Mouse (Mus musculus): ENCODE results near the gene Epor. TPM values are rescaled to one million over a fixed set of nuclear protein-coding genes. Genes with fewer than 3 reads are reported as not detected.

Gene Epor
- polyA plus RNA-seq, 1 experiment from 2014 or later = 6.3 TPM

DNA sequence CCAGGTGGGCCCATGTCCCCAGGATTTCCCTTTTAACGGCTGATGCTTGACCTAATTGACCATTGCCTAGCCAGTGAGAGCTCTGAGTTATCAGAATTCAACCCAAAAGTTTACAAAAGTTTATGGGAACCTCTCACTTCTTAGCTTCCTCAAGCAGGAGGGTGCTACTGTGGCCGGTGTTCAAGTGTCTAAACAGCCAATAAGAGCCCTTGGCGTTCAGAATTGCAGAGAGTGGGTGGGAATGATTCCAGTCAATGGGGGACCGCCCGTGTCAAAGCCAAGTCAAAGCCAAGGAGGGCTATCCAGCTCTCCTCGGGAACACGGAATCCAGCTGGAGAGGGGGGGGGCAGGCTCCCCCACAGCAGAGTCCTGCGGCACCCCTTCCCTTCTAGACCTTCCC is 15.2 kb downstream of the Epor start:
- Histone ChIP-seq H3K9me3 (no peaks in the 10 kb centered on the region), H3K4me3 (no peak overlapping the region), H3K4me2 (replicated peaks) (no peak overlapping the region), H3K27ac (no peak overlapping the region), H3K4me1 (peaks cover 4% of the 10 kb centered on the region), H3K36me3 (no peaks in the 10 kb centered on the region), H3K27me3 (peaks cover 45% of the 10 kb centered on the region), H3K9ac (no peak overlapping the region)
- WGBS = 55% methylated on average over 8 of the region's 8 CpGs
- ATAC-seq (ENCODE audit: low FRiP score, low read depth) = no peak

DNA sequence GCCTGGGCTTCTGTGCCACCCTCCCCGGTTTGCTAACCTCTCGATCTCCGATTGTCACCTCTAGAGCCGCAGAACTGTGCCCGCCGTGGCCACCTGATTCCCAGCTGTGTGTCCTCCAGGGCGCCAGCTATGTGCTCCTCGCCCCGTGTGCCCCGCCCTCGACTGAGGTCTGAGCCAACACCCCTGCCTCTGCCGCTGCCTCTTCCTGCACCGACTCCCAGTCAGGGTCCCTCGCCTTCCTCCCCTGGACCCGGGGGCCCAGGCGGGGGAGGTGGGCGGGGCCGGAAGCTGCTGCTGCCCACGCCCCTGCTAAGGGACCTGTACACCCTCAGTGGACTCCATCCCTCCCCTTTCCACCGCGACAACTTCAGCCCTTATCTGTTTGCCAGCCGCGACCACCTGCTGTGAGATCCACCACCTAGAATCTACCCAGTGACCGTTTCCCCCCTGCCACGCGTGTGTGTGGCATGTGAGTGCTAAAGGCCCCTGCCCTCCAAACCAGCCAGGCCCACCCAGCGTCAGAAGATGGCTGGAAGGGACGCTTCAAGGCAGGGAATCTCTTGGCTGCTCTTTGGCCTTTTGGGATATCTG is 15.7 kb downstream of the Epor start:
- Histone ChIP-seq H3K9ac (no peak overlapping the region), H3K9me3 (no peaks in the 10 kb centered on the region), H3K4me2 (replicated peaks) (peak overlapping the region; percentile 27; the same call in 1 of the 2 replicates), H3K4me1 (peaks cover 4% of the 10 kb centered on the region), H3K27me3 (peaks cover 46% of the 10 kb centered on the region), H3K4me3 (no peak overlapping the region), H3K36me3 (no peaks in the 10 kb centered on the region), H3K27ac (no peak overlapping the region)
- 4% methylated on average over 26 of the region's 28 CpGs for WGBS
- no peak for ATAC-seq (ENCODE audit: low FRiP score, low read depth)

DNA sequence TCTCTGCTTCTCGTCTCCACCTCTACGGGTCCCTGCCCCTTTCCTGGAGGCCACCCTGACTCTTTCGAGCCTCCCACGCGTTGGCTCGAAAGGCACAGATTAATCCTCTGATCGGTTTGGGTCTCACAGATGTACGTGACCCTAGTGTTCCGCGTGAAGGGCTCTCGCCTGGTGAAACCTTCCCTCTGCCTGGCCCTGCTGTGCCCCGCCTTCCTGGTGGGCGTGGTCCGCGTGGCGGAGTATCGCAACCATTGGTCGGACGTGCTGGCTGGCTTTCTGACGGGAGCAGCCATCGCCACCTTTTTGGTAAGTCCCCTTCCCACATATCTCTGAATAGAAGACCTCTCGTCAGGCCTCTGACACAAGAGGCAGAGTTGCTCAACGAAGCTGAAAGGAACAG is 19.0 kb downstream of the Epor start:
- no peak for ATAC-seq (ENCODE audit: low FRiP score, low read depth)
- H3K36me3 ChIP-seq = peaks cover 7% of the 10 kb centered on the region; the same call in 1 of the 2 replicates
- H3K27me3 ChIP-seq = peaks cover 46% of the 10 kb centered on the region
- H3K4me2 ChIP-seq (replicated peaks) = 0 out of 2 replicates have a peak overlapping the region, but pooled peaks have one; percentile 5
- peaks cover 4% of the 10 kb centered on the region for H3K4me1 ChIP-seq
- 12% methylated on average over 23 of the region's 23 CpGs for WGBS
- H3K9ac ChIP-seq = no peak overlapping the region
- no peaks in the 10 kb centered on the region for H3K9me3 ChIP-seq
- H3K4me3 ChIP-seq = no peak overlapping the region
- no peak overlapping the region for H3K27ac ChIP-seq

DNA sequence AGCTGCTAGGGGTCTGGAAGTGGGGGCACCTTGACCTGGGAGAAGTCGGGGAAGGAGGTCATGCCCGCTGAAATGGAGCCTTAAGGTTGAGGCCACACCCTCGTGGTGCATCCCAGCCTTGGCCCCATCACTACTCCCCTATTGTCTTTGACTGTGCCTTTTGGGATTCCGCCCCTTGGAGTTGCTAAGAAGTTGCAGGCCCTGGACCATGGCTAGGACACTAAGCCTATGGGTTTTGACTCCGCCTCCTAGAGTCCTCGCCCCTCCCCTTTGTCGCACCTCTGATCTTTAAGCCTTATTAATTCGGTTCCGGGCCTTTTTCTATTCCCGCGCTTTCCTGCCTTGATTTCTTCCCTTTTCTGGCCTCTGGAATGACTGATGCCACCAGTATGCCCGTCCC is 19.7 kb downstream of the Epor start:
- Histone ChIP-seq H3K4me1 (peaks cover 4% of the 10 kb centered on the region), H3K36me3 (peaks cover 7% of the 10 kb centered on the region; the same call in 1 of the 2 replicates), H3K9me3 (no peaks in the 10 kb centered on the region), H3K9ac (no peak overlapping the region), H3K27me3 (peaks cover 43% of the 10 kb centered on the region), H3K4me3 (no peak overlapping the region), H3K4me2 (replicated peaks) (no peak overlapping the region), H3K27ac (no peak overlapping the region)
- ATAC-seq (ENCODE audit: low FRiP score, low read depth) = no peak
- 49% methylated on average over 12 of the region's 12 CpGs for WGBS

DNA sequence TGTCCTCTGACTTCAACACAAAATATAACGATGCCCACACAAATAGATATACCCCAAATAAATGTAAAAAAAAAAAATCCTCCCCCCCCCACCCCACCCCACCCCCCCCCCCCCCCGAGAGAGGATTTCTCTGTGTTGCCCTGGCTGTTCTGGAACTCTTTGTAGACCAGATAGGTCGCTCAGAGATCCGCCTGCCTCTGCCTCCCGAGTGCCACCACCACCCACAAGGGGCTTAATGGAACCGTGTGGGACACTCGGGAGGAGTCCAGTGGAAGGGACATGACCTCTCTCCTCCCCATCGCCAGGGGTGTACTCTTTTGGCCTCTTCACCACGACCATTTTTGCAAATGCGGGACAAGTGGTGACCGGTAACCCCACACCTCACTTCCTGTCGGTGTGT is 20.3 kb downstream of the Epor start:
- 74% methylated on average over 12 of the region's 12 CpGs for WGBS
- Histone ChIP-seq H3K27ac (no peak overlapping the region), H3K36me3 (peaks cover 7% of the 10 kb centered on the region; the same call in 1 of the 2 replicates), H3K4me3 (no peak overlapping the region), H3K9ac (no peak overlapping the region), H3K27me3 (peaks cover 37% of the 10 kb centered on the region), H3K9me3 (no peaks in the 10 kb centered on the region), H3K4me2 (replicated peaks) (no peak overlapping the region), H3K4me1 (peaks cover 4% of the 10 kb centered on the region)
- no peak for ATAC-seq (ENCODE audit: low FRiP score, low read depth)

DNA sequence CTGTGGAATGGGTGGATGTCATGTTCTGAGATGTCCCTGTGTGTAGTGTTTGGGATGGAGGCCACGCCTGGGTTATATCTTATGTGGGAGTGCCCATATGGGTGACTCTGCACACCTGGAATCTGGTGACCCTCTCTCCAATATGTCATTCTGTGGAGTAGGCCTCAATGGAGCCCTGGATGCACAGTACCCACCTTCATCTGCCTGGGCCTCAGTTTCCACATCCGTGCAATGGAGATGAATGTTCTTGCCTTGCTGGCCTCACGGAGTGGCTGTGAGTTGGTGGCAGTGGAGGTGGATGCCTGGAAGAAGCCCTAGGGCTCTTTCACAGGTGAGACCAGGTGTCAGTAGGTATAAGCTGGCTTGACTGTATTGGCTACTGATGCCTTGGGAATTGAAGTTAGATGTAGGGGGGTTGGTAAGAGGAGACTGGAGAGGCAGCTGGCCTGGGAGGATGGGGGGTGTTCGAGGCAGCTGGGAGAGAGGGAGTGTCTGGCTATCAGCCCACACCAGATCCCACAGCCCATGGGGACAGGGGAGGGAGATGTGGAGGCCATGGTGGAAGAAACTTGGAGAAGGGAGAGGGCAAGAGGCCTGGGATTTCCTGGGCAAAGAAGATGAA is 25.0 kb downstream of the Epor start:
- Histone ChIP-seq H3K4me1 (peaks cover 11% of the 10 kb centered on the region), H3K9ac (no peak overlapping the region), H3K27ac (no peak overlapping the region), H3K4me2 (replicated peaks) (no peak overlapping the region), H3K36me3 (peaks cover 7% of the 10 kb centered on the region; the same call in 1 of the 2 replicates), H3K4me3 (no peak overlapping the region), H3K9me3 (no peaks in the 10 kb centered on the region), H3K27me3 (peaks cover 6% of the 10 kb centered on the region)
- no peak for ATAC-seq (ENCODE audit: low FRiP score, low read depth)
- 83% methylated on average over 4 of the region's 4 CpGs for WGBS

DNA sequence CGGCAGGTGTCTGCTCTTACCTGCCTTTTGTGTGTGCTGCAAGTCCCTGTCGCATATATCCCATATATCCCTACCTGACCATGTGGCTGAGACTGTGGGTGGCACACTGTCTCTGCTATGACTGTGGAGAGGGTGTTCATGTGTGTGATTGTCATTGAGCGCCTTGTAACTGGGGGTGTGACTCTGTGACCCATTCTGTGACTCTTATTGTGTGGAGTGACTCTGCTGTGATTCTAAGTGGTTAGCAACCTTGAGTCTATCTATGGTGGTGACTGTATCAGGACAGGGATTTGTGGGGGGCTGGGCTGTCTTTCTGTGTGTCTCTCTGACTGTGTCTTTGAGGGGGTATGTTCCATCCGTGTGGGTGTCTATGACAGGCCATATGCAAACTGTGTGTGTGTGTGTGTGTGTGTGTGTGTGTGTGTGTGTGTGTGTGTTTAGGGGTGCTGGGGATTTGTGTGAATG is 25.6 kb downstream of the Epor start:
- ATAC-seq (ENCODE audit: low FRiP score, low read depth) = no peak
- peaks cover 7% of the 10 kb centered on the region; the same call in 1 of the 2 replicates for H3K36me3 ChIP-seq
- peaks cover 3% of the 10 kb centered on the region; the same call in 1 of the 2 replicates for H3K27me3 ChIP-seq
- no peaks in the 10 kb centered on the region for H3K9me3 ChIP-seq
- 84% methylated on average over 4 of the region's 4 CpGs for WGBS
- peak overlapping the region; percentile 61 for H3K4me3 ChIP-seq
- no peak overlapping the region for H3K9ac ChIP-seq
- peaks cover 11% of the 10 kb centered on the region for H3K4me1 ChIP-seq
- H3K4me2 ChIP-seq (replicated peaks) = peak overlapping the region; percentile 75
- no peak overlapping the region for H3K27ac ChIP-seq

DNA sequence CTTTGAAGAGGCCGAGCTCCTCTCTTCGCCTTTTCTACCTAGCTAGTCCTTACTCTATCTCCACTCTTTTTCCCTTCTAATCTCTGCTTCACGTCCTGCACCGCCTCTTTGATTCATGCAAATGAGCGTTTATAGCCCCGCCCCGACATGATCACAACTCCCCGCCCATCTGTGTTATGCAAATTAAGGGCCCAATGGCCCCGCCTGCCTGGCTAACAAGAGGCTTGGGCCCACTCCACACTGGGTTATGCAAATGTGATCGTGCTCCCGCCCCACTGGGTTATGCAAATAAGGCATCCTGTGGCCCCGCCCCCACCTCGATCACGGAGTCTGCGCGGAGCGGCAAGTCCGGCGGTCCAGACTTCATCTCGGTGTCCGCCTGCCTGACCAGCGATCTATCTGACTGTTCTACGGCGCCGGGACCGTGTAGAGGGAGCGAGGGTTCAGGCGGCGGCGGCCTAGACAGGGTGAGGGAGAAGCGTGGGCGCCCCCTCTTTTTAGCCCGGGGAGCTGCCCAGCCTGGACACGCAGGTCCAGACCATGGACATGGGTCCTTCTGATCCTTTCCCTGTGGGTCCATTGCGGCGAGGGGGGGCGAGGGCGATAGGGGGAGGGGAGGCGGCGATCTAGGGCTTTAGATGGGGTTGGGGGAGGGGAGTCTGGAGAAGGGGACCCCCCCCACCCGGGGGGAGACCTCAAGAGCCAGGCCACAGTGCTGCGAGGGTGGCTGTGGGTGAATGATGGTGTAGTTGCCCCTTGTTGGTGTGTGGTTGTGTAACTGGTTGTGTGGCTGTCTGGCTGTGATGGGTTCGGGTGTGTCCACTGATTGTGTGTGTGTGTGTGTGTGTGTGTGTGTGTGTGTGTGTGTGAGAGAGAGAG is 26.4 kb downstream of the Epor start, which contains the start of gene Plppr2:
Gene Plppr2 (plus strand): TSS at position 342 of the 879 bp plus-strand sequence.
- Histone ChIP-seq H3K36me3 (peaks cover 7% of the 10 kb centered on the region; the same call in 1 of the 2 replicates), H3K27ac (peak within 1 kb of the TSS; percentile 70; the same call in 1 of the 2 replicates), H3K4me1 (peaks cover 11% of the 10 kb centered on the region), H3K4me3 (peak within 1 kb of the TSS; percentile 61), H3K27me3 (peaks cover 3% of the 10 kb centered on the region; the same call in 1 of the 2 replicates), H3K9me3 (no peaks in the 10 kb centered on the region), H3K4me2 (replicated peaks) (peak within 1 kb of the TSS; percentile 75), H3K9ac (peak within 1 kb of the TSS; percentile 72)
- ATAC-seq (ENCODE audit: low FRiP score, low read depth) = peak; percentile 97
- WGBS = 2% methylated on average over 41 of the region's 43 CpGs

DNA sequence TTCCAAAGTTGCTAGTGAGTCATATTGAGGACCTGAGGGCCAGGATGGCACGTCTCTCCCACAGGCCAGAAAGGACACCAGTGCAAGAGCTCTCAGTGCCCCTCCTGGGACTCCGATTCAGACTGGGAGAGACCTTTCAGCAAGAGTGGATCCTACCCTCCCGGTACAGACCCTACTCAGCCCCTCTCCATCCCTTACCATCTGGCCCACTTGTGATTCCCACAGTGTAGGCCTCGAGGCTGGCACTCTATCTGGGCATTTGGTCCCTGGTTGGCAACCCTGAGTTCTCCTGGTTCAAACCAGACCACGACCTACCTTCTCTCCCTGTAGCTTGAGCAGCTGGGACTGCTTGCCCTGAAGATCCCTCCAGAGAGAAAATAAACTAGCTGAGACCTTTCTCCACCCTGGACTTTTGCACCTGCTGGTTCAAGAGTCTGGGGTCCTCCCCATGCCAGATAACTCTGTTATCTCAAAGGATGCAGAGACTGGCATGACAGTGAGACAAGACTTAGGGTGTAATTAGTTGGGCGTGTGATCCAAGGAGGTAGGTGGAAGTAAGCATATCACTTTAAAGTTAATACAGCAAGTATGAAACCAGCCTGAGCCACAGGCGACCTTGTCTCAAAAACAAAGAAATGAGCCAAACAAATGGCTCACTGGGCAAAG is 27.7 kb downstream of the Epor start:
- H3K4me1 ChIP-seq = peaks cover 11% of the 10 kb centered on the region
- H3K27me3 ChIP-seq = peaks cover 3% of the 10 kb centered on the region; the same call in 1 of the 2 replicates
- H3K9ac ChIP-seq = no peak overlapping the region
- WGBS = 86% methylated on average over 7 of the region's 7 CpGs
- peak overlapping the region; percentile 75; the same call in 1 of the 2 replicates for H3K4me2 ChIP-seq (replicated peaks)
- peaks cover 2% of the 10 kb centered on the region; the same call in 1 of the 2 replicates for H3K36me3 ChIP-seq
- no peaks in the 10 kb centered on the region for H3K9me3 ChIP-seq
- no peak overlapping the region for H3K27ac ChIP-seq
- ATAC-seq (ENCODE audit: low FRiP score, low read depth) = no peak
- no peak overlapping the region; the same call in 1 of the 2 replicates for H3K4me3 ChIP-seq

DNA sequence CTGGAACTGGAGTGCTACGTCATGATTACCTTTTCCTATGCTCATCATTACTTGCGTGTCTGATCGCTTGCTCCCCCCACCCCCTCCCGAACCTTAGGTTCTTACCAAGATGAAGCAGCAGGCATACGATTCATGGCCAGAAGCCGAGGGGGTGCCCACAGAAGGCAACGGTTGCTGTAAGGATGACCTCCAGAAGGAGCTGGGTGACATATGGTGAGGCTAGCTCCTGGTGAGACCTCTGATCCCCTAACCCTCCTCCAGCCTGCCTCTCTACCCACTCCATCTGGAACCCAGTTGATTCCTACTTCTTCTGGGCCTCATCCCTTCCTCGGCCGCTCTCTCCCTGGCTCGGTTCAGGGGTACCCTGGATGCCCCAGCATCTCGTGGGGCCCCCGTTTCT is 29.3 kb downstream of the Epor start:
- no peak for ATAC-seq (ENCODE audit: low FRiP score, low read depth)
- Histone ChIP-seq H3K27ac (no peak overlapping the region), H3K4me3 (no peak overlapping the region)

DNA sequence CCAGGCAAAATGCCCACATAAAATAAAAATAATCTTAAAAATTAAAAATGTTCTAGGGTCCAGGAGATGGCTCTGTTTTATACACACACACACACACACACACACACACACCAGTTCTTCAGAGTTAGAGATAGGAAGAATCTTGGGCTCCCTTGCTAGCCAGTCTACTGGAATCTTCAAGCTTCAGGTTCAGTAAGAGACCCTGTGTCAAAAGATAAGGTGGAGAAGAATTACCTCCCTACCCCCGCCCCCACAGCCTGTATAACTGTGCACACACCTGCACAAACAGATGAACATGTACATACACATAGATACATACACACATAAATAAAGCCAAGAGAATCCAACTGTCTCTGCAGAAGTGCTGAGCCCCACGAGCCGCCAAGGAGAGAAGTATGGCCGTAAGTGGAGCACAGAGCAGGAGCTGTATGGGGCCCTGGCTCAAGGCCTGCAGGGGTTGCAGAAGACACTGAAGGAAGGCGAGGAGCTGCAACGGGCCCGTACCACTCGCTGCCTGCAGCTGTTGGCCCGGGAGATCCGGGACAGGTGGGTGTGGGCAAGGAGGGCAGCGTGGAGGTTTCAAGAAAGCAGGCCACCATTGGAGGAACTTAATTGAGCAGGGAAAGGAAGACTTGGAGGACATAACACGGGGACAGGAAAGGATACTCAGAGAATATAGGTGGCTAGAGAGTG is 30.7 kb downstream of the Epor start:
- no peak for ATAC-seq (ENCODE audit: low FRiP score, low read depth)
- Histone ChIP-seq H3K4me1 (peaks cover 11% of the 10 kb centered on the region), H3K4me2 (replicated peaks) (no peak overlapping the region), H3K27me3 (peaks cover 3% of the 10 kb centered on the region; the same call in 1 of the 2 replicates), H3K27ac (no peak overlapping the region), H3K36me3 (no peaks in the 10 kb centered on the region), H3K9me3 (no peaks in the 10 kb centered on the region), H3K4me3 (no peak overlapping the region), H3K9ac (no peak overlapping the region)
- 56% methylated on average over 12 of the region's 12 CpGs for WGBS

More for the DNA sequence above, 29.3 kb downstream of the Epor start:
- Histone ChIP-seq H3K9me3 (no peaks in the 10 kb centered on the region), H3K27me3 (peaks cover 3% of the 10 kb centered on the region; the same call in 1 of the 2 replicates), H3K4me1 (peaks cover 11% of the 10 kb centered on the region), H3K36me3 (no peaks in the 10 kb centered on the region), H3K9ac (no peak overlapping the region), H3K4me2 (replicated peaks) (no peak overlapping the region)
- 91% methylated on average over 12 of the region's 12 CpGs for WGBS
